In genomic region chr4:41648157-41648556, GRCm38 (mm10) we compare ENCODE assay signal across 16 mouse cellular contexts. TPM values are rescaled to one million over a fixed set of nuclear protein-coding genes. Genes with fewer than 3 reads are reported as not detected.
A peak's percentile ranks its signal among the peaks of the same experiment; 100 is the strongest.
DNase-seq lines count a peak whose midpoint lies in the region; ATAC-seq and TF ChIP-seq lines count a peak whose summit lies in the region.
"Had no signal": no experiment of that assay in that cellular context is flagged by ENCODE, and none has a peak within 500 bp of the region (broad histone marks: within the 10 kb centered on the region; RNA-seq: fewer than 3 reads in every experiment).

No protein-coding gene starts in this region.

- no peak overlapping the region for H3K4me3 ChIP-seq in hindbrain, embryonic 10.5 days
- H3K4me3 ChIP-seq in hindbrain, embryonic 13.5 days = no peak overlapping the region
- H3K4me3 ChIP-seq in neural tube, embryonic 13.5 days = no peak overlapping the region
- H3K4me3 ChIP-seq in neural tube, embryonic 15.5 days (replicated peaks) = no peak overlapping the region
- no peak overlapping the region for H3K4me3 ChIP-seq in hindbrain, embryonic 11.5 days (ENCODE audit: low read depth, low read length)
- H3K4me3 ChIP-seq in midbrain, postnatal 0 days (ENCODE audit: low read depth, low read length) = no peak overlapping the region
- H3K4me3 ChIP-seq in gastrocnemius, adult 2 months = no peak overlapping the region
- H3K4me3 ChIP-seq: embryonic facial prominence, embryonic 15.5 days; heart, embryonic 15.5 days; left cerebral cortex, adult 2 months had no signal

- TF ChIP-seq CTCF in midbrain, postnatal 0 days (IDR thresholded peaks at IDR 0.05) = no peak
- no peak for TF ChIP-seq CTCF in gastrocnemius, adult 2 months (IDR thresholded peaks at IDR 0.05)

- H3K27ac ChIP-seq in hindbrain, embryonic 10.5 days = peak overlapping the region; percentile 83
- no peak overlapping the region for H3K27ac ChIP-seq in hindbrain, embryonic 13.5 days
- no peak overlapping the region for H3K27ac ChIP-seq in neural tube, embryonic 13.5 days (replicated peaks)
- H3K27ac ChIP-seq in neural tube, embryonic 15.5 days (replicated peaks) = no peak overlapping the region
- H3K27ac ChIP-seq in hindbrain, embryonic 11.5 days (ENCODE audit: low read depth, low read length) = peak overlapping the region; percentile 47; the same call in 1 of the 2 replicates
- no peak overlapping the region for H3K27ac ChIP-seq in midbrain, postnatal 0 days (ENCODE audit: low read depth, low read length)
- no peak overlapping the region for H3K27ac ChIP-seq in gastrocnemius, adult 2 months
- H3K27ac ChIP-seq: embryonic facial prominence, embryonic 15.5 days; heart, embryonic 15.5 days; left cerebral cortex, adult 2 months had no signal

- intact Hi-C loops in gastrocnemius, adult 2 months (cut with DNase I) = no loop called here

- no peaks in the 10 kb centered on the region for H3K36me3 ChIP-seq in hindbrain, embryonic 10.5 days
- H3K36me3 ChIP-seq in hindbrain, embryonic 13.5 days = no peaks in the 10 kb centered on the region
- no peaks in the 10 kb centered on the region for H3K36me3 ChIP-seq in neural tube, embryonic 13.5 days
- no peaks in the 10 kb centered on the region for H3K36me3 ChIP-seq in neural tube, embryonic 15.5 days
- no peaks in the 10 kb centered on the region for H3K36me3 ChIP-seq in hindbrain, embryonic 11.5 days (ENCODE audit: control insufficient read depth, insufficient read depth, low read length)
- H3K36me3 ChIP-seq in midbrain, postnatal 0 days (ENCODE audit: insufficient read depth, low read length) = no peaks in the 10 kb centered on the region
- H3K36me3 ChIP-seq: embryonic facial prominence, embryonic 15.5 days; heart, embryonic 15.5 days had no signal

- H3K4me2 ChIP-seq in hindbrain, embryonic 13.5 days = no peak overlapping the region
- no peak overlapping the region for H3K4me2 ChIP-seq in neural tube, embryonic 13.5 days
- H3K4me2 ChIP-seq in neural tube, embryonic 15.5 days = no peak overlapping the region
- H3K4me2 ChIP-seq in hindbrain, embryonic 11.5 days (replicated peaks; ENCODE audit: low read depth, low read length) = no peak overlapping the region
- H3K4me2 ChIP-seq in midbrain, postnatal 0 days (ENCODE audit: low read depth, low read length, poor library complexity, severe bottlenecking) = no peak overlapping the region
- H3K4me2 ChIP-seq: embryonic facial prominence, embryonic 15.5 days; heart, embryonic 15.5 days; lung, embryonic 14.5 days had no signal

- DNase-seq in hindbrain, embryonic 10.5 days (ENCODE audit: low spot score) = no peak
- DNase-seq in hindbrain, embryonic 11.5 days (ENCODE audit: low spot score) = no peak
- no peak for DNase-seq in midbrain, postnatal 0 days (ENCODE audit: low spot score)
- DNase-seq in gastrocnemius, adult 2 months = no peak
- DNase-seq: adrenal gland, adult 2 months; cerebellum, adult 18-20 months; kidney, adult 8-10 months; lung, embryonic 14.5 days had no signal

- H3K9me3 ChIP-seq in hindbrain, embryonic 10.5 days = no peaks in the 10 kb centered on the region
- H3K9me3 ChIP-seq in hindbrain, embryonic 13.5 days = no peaks in the 10 kb centered on the region
- H3K9me3 ChIP-seq in neural tube, embryonic 13.5 days = no peaks in the 10 kb centered on the region
- no peaks in the 10 kb centered on the region for H3K9me3 ChIP-seq in neural tube, embryonic 15.5 days (replicated peaks)
- no peaks in the 10 kb centered on the region for H3K9me3 ChIP-seq in hindbrain, embryonic 11.5 days (ENCODE audit: control insufficient read depth, low read length)
- no peaks in the 10 kb centered on the region for H3K9me3 ChIP-seq in midbrain, postnatal 0 days (ENCODE audit: low read length)
- H3K9me3 ChIP-seq: embryonic facial prominence, embryonic 15.5 days; heart, embryonic 15.5 days had no signal

- H3K27me3 ChIP-seq in hindbrain, embryonic 10.5 days (ENCODE audit: insufficient read depth, poor library complexity, severe bottlenecking) = no peaks in the 10 kb centered on the region
- H3K27me3 ChIP-seq in hindbrain, embryonic 13.5 days = no peaks in the 10 kb centered on the region
- no peaks in the 10 kb centered on the region for H3K27me3 ChIP-seq in neural tube, embryonic 13.5 days
- H3K27me3 ChIP-seq in neural tube, embryonic 15.5 days (replicated peaks) = no peaks in the 10 kb centered on the region
- no peaks in the 10 kb centered on the region for H3K27me3 ChIP-seq in hindbrain, embryonic 11.5 days (ENCODE audit: control insufficient read depth, insufficient read depth, low read length)
- H3K27me3 ChIP-seq in midbrain, postnatal 0 days (ENCODE audit: insufficient read depth, low read length) = no peaks in the 10 kb centered on the region
- H3K27me3 ChIP-seq: embryonic facial prominence, embryonic 15.5 days; heart, embryonic 15.5 days had no signal

- no peak overlapping the region for H3K9ac ChIP-seq in hindbrain, embryonic 13.5 days
- no peak overlapping the region for H3K9ac ChIP-seq in neural tube, embryonic 13.5 days
- no peak overlapping the region for H3K9ac ChIP-seq in neural tube, embryonic 15.5 days (replicated peaks)
- 0 out of 2 replicates have a peak overlapping the region, but pooled peaks have one; percentile 11 for H3K9ac ChIP-seq in hindbrain, embryonic 11.5 days (ENCODE audit: low read depth, low read length)
- H3K9ac ChIP-seq in midbrain, postnatal 0 days (replicated peaks; ENCODE audit: low read length, poor library complexity, severe bottlenecking) = no peak overlapping the region
- H3K9ac ChIP-seq: embryonic facial prominence, embryonic 15.5 days; heart, embryonic 15.5 days; lung, embryonic 14.5 days had no signal

- ATAC-seq in hindbrain, embryonic 13.5 days (ENCODE audit: low FRiP score) = no peak
- ATAC-seq in neural tube, embryonic 13.5 days (ENCODE audit: low read depth) = peak; percentile 20; the same call in 1 of the 2 replicates
- no peak for ATAC-seq in neural tube, embryonic 15.5 days (ENCODE audit: low FRiP score)
- ATAC-seq in hindbrain, embryonic 11.5 days (ENCODE audit: low FRiP score) = peak; percentile 47
- ATAC-seq in midbrain, postnatal 0 days (ENCODE audit: low FRiP score) = peak; percentile 47; the same call in 1 of the 2 replicates
- ATAC-seq in megakaryocyte-erythroid progenitor cell, adult 5-6 weeks (replicated peaks; ENCODE audit: low FRiP score, low TSS enrichment, poor library complexity, severe bottlenecking) = no peak

- WGBS in hindbrain, embryonic 10.5 days = 25% methylated on average over 4 of the region's 4 CpGs
- WGBS in hindbrain, embryonic 13.5 days = 16% methylated on average over 4 of the region's 4 CpGs
- 13% methylated on average over 4 of the region's 4 CpGs for WGBS in neural tube, embryonic 13.5 days
- whole genome bisulfite sequencing in neural tube, embryonic 15.5 days = 17% methylated on average over 4 of the region's 4 CpGs
- WGBS in hindbrain, embryonic 11.5 days = 26% methylated on average over 4 of the region's 4 CpGs
- WGBS in midbrain, postnatal 0 days = 25% methylated on average over 4 of the region's 4 CpGs

- H3K4me1 ChIP-seq in hindbrain, embryonic 10.5 days (replicated peaks) = peaks cover 23% of the 10 kb centered on the region
- H3K4me1 ChIP-seq in hindbrain, embryonic 13.5 days (replicated peaks) = peaks cover 12% of the 10 kb centered on the region; the same call in 1 of the 2 replicates
- peaks cover 2% of the 10 kb centered on the region; the same call in 1 of the 2 replicates for H3K4me1 ChIP-seq in neural tube, embryonic 13.5 days (replicated peaks)
- 0 out of 2 replicates have a peak, but pooled peaks cover under 1% of the 10 kb centered on the region for H3K4me1 ChIP-seq in neural tube, embryonic 15.5 days
- peaks cover 4% of the 10 kb centered on the region; the same call in 1 of the 2 replicates for H3K4me1 ChIP-seq in hindbrain, embryonic 11.5 days (replicated peaks; ENCODE audit: control insufficient read depth, insufficient read depth, low read length)
- H3K4me1 ChIP-seq in midbrain, postnatal 0 days (ENCODE audit: insufficient read depth, low read length) = no peaks in the 10 kb centered on the region
- H3K4me1 ChIP-seq: embryonic facial prominence, embryonic 15.5 days; heart, embryonic 15.5 days had no signal

RNA-seq across cellular contexts. Expression of gene Enho, which starts 8.0 kb away (rescaled TPM):
- 27.3 and 50.9 TPM in 2 replicates for polyA plus RNA-seq in hindbrain, embryonic 10.5 days (2016; fragmentation: Nextera tagmentation; extraction: Ambion mirVana)
- polyA plus RNA-seq in hindbrain, embryonic 13.5 days (2015; fragmentation: Nextera tagmentation; extraction: Ambion mirVana) = 92.0 and 95.2 TPM in 2 replicates
- polyA plus RNA-seq in neural tube, embryonic 13.5 days (2015; fragmentation: Nextera tagmentation; extraction: Ambion mirVana) = 79.3 and 81.9 TPM in 2 replicates
- polyA plus RNA-seq in neural tube, embryonic 15.5 days (2015; fragmentation: Nextera tagmentation; extraction: Ambion mirVana) = 89.8 and 111 TPM in 2 replicates
- polyA plus RNA-seq in hindbrain, embryonic 11.5 days (2014; fragmentation: Nextera tagmentation; extraction: Ambion mirVana) = 42.4 and 42.7 TPM in 2 replicates
- 167 and 217 TPM in 2 replicates for total RNA-seq in midbrain, postnatal 0 days (2014; rRNA removed)
- polyA plus RNA-seq in midbrain, postnatal 0 days (2015; fragmentation: Nextera tagmentation; extraction: Ambion mirVana) = 146 and 157 TPM in 2 replicates
- total RNA-seq in megakaryocyte-erythroid progenitor cell, adult 5-6 weeks (2014; fragmentation: Nextera tagmentation) = not detected in 2 replicates
- total RNA-seq in megakaryocyte-erythroid progenitor cell, adult 5-6 weeks (2017) = not detected in 2 replicates
- 10 to 100 TPM in 1 of 2 experiments, 1 to 10 TPM in 1; 9.1 to 11.9 TPM for total RNA-seq in gastrocnemius, adult 2 months (2021)
- total RNA-seq: granulocyte monocyte progenitor cell, adult 5-6 weeks had no signal

RNA-seq across cellular contexts. Expression of gene Cntfr, which starts 48.7 kb away (rescaled TPM):
- 29.7 and 51.6 TPM in 2 replicates for polyA plus RNA-seq in hindbrain, embryonic 10.5 days (2016; fragmentation: Nextera tagmentation; extraction: Ambion mirVana)
- 24.4 and 27.8 TPM in 2 replicates for polyA plus RNA-seq in hindbrain, embryonic 13.5 days (2015; fragmentation: Nextera tagmentation; extraction: Ambion mirVana)
- polyA plus RNA-seq in neural tube, embryonic 13.5 days (2015; fragmentation: Nextera tagmentation; extraction: Ambion mirVana) = 28.9 and 29.7 TPM in 2 replicates
- 23.1 and 27.2 TPM in 2 replicates for polyA plus RNA-seq in neural tube, embryonic 15.5 days (2015; fragmentation: Nextera tagmentation; extraction: Ambion mirVana)
- 27.8 and 29.5 TPM in 2 replicates for polyA plus RNA-seq in hindbrain, embryonic 11.5 days (2014; fragmentation: Nextera tagmentation; extraction: Ambion mirVana)
- 61.6 and 69.2 TPM in 2 replicates for total RNA-seq in midbrain, postnatal 0 days (2014; rRNA removed)
- 20.1 and 23.4 TPM in 2 replicates for polyA plus RNA-seq in midbrain, postnatal 0 days (2015; fragmentation: Nextera tagmentation; extraction: Ambion mirVana)
- total RNA-seq in megakaryocyte-erythroid progenitor cell, adult 5-6 weeks (2014; fragmentation: Nextera tagmentation) = not detected in 2 replicates
- total RNA-seq in megakaryocyte-erythroid progenitor cell, adult 5-6 weeks (2017) = not detected in 2 replicates
- total RNA-seq in gastrocnemius, adult 2 months (2021) = 10 to 100 TPM; 27.3 to 55.3 TPM
- total RNA-seq: granulocyte monocyte progenitor cell, adult 5-6 weeks had no signal

RNA-seq across cellular contexts. Expression of gene Il11ra1, which starts 51.6 kb away (rescaled TPM):
- 84.3 and 91.4 TPM in 2 replicates for polyA plus RNA-seq in hindbrain, embryonic 10.5 days (2016; fragmentation: Nextera tagmentation; extraction: Ambion mirVana)
- 47.6 and 48.5 TPM in 2 replicates for polyA plus RNA-seq in hindbrain, embryonic 13.5 days (2015; fragmentation: Nextera tagmentation; extraction: Ambion mirVana)
- 53.6 and 60.2 TPM in 2 replicates for polyA plus RNA-seq in neural tube, embryonic 13.5 days (2015; fragmentation: Nextera tagmentation; extraction: Ambion mirVana)
- 52.6 and 56.6 TPM in 2 replicates for polyA plus RNA-seq in neural tube, embryonic 15.5 days (2015; fragmentation: Nextera tagmentation; extraction: Ambion mirVana)
- polyA plus RNA-seq in hindbrain, embryonic 11.5 days (2014; fragmentation: Nextera tagmentation; extraction: Ambion mirVana) = 83.7 TPM in 2 replicates
- total RNA-seq in midbrain, postnatal 0 days (2014; rRNA removed) = 21.8 and 26.5 TPM in 2 replicates
- polyA plus RNA-seq in midbrain, postnatal 0 days (2015; fragmentation: Nextera tagmentation; extraction: Ambion mirVana) = 28.8 and 35.3 TPM in 2 replicates
- 21.5 and 39.9 TPM in 2 replicates for total RNA-seq in megakaryocyte-erythroid progenitor cell, adult 5-6 weeks (2014; fragmentation: Nextera tagmentation)
- total RNA-seq in megakaryocyte-erythroid progenitor cell, adult 5-6 weeks (2017) = 36.0 and 45.3 TPM in 2 replicates
- 10 to 100 TPM; 33.3 to 73.4 TPM for total RNA-seq in gastrocnemius, adult 2 months (2021)

Comparison
In these comparisons a context has a peak if more than half of its experiments do, and no peak if none do; other contexts are left out.
1. H3K27ac ChIP-seq: peak in hindbrain, embryonic 10.5 days (single experiment) and hindbrain, embryonic 11.5 days (single experiment); none in hindbrain, embryonic 13.5 days (single experiment), neural tube, embryonic 13.5 days (single experiment), neural tube, embryonic 15.5 days (single experiment), midbrain, postnatal 0 days (single experiment) and gastrocnemius, adult 2 months (single experiment).
2. ATAC-seq: peak in neural tube, embryonic 13.5 days (single experiment), hindbrain, embryonic 11.5 days (single experiment) and midbrain, postnatal 0 days (single experiment); none in hindbrain, embryonic 13.5 days (single experiment), neural tube, embryonic 15.5 days (single experiment) and megakaryocyte-erythroid progenitor cell, adult 5-6 weeks (single experiment).